Mouse (Mus musculus): ENCODE results near the gene Ccdc191. TPM values are rescaled to one million over a fixed set of nuclear protein-coding genes. Genes with fewer than 3 reads are reported as not detected.

Ccdc191 gene
- polyA plus RNA-seq, 1 experiment from 2014 or later: 11.7 TPM

DNA sequence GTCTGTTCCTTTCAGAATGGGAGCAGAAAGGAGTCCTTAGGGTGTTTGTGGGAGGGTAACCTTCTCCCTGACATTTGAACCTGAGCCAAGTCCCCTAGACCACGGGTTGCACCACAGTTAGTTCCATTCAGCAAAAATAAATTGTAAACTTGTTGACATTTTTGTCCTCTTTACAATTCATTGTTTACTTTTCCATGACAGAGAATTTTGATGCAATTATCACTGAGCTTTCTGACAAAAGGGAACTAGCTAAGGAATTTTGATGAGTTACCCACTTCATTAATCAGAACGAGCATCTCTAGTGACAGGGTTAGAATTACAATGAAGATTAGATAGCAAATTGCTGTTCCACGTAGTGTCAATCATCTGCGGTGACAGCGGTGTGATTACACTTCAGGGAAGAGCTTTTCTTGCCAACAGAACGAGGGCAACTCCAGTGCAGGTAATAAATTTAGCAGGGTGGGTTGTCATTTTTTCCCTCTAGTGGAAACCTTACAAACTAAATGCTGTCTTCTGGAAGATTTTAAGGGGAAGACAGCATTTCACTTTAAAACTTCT, 35.5 kb downstream of the Ccdc191 start:
- H3K4me2 ChIP-seq (ENCODE audit: low read depth, low read length): no peak overlapping the region
- no peak overlapping the region for H3K4me3 ChIP-seq (ENCODE audit: low read length)
- H3K27me3 ChIP-seq (replicated peaks; ENCODE audit: control insufficient read depth, insufficient read depth, low read length): no peaks in the 10 kb centered on the region
- 43% methylated on average over 6 of the region's 6 CpGs for WGBS
- no peak for ATAC-seq
- no peaks in the 10 kb centered on the region for H3K4me1 ChIP-seq (ENCODE audit: control insufficient read depth, insufficient read depth, low read length)
- H3K9ac ChIP-seq (ENCODE audit: low read depth, low read length): no peak overlapping the region
- H3K27ac ChIP-seq (ENCODE audit: low read length): no peak overlapping the region
- H3K9me3 ChIP-seq (ENCODE audit: control insufficient read depth, low read length): no peaks in the 10 kb centered on the region
- no peaks in the 10 kb centered on the region for H3K36me3 ChIP-seq (ENCODE audit: control insufficient read depth, insufficient read depth, low read length)

DNA sequence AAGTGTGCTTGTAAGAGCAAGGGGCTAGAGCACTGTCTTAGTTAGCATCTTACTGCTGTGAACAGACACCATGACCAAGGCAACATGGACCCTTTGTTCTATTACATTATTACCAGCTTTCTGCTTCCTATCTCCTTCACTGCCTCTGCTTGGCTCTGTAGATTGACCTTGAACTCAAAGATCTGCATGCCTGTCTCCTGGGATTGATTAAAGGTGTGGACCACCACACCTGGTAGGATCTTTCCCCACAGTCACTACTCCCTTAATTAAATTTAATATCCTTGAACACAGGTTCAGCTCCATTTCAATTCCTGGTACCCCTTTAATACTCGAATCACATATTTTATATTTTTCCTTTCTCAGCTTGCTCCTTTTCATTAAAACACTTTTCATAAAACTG, 36.2 kb downstream of the Ccdc191 start:
- H3K27me3 ChIP-seq (replicated peaks; ENCODE audit: control insufficient read depth, insufficient read depth, low read length): no peaks in the 10 kb centered on the region
- no peak for ATAC-seq
- no peaks in the 10 kb centered on the region for H3K9me3 ChIP-seq (ENCODE audit: control insufficient read depth, low read length)
- no peak overlapping the region for H3K4me2 ChIP-seq (ENCODE audit: low read depth, low read length)
- no peak overlapping the region for H3K27ac ChIP-seq (ENCODE audit: low read length)
- WGBS: 88% methylated on average over 1 of the region's 1 CpGs
- H3K4me3 ChIP-seq (ENCODE audit: low read length): no peak overlapping the region
- no peaks in the 10 kb centered on the region for H3K4me1 ChIP-seq (ENCODE audit: control insufficient read depth, insufficient read depth, low read length)
- H3K9ac ChIP-seq (ENCODE audit: low read depth, low read length): no peak overlapping the region
- no peaks in the 10 kb centered on the region for H3K36me3 ChIP-seq (ENCODE audit: control insufficient read depth, insufficient read depth, low read length)

DNA sequence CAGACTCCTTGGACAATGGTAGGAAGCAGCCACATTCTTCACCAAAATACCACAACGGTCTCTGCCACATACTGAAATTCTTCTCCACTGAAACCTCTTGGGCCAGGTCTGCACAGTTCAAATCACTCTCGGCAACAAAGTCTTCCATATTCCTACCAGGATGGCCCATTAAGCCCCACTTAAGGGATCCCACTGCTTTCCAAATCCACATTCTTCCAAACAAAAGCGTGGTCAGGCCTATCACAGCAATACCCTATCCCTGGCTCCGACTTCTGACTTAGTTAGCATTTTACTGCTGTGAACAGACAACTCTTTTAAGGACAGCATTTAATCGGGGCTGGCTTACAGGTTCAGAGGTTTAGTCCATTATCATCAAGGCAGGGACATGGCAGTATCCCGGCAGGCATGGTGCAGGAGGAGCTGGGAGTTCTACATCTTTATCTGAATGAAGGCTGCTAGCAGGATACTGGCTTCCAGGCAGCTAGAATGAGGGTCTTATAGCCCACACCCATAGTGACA, 36.8 kb downstream of the Ccdc191 start, which contains the start of gene Qtrt2:
Qtrt2 (minus strand) TSS at position 469 of the 519 bp plus-strand sequence.
- Histone ChIP-seq H3K9ac (ENCODE audit: low read depth, low read length) (no peak within 1 kb of the TSS), H3K4me3 (ENCODE audit: low read length) (no peak within 1 kb of the TSS), H3K27ac (ENCODE audit: low read length) (no peak within 1 kb of the TSS), H3K36me3 (ENCODE audit: control insufficient read depth, insufficient read depth, low read length) (no peaks in the 10 kb centered on the region), H3K4me2 (ENCODE audit: low read depth, low read length) (no peak within 1 kb of the TSS), H3K27me3 (replicated peaks; ENCODE audit: control insufficient read depth, insufficient read depth, low read length) (no peaks in the 10 kb centered on the region), H3K4me1 (ENCODE audit: control insufficient read depth, insufficient read depth, low read length) (no peaks in the 10 kb centered on the region), H3K9me3 (ENCODE audit: control insufficient read depth, low read length) (no peaks in the 10 kb centered on the region)
- WGBS: 83% methylated on average over 6 of the region's 6 CpGs
- no peak for ATAC-seq

DNA sequence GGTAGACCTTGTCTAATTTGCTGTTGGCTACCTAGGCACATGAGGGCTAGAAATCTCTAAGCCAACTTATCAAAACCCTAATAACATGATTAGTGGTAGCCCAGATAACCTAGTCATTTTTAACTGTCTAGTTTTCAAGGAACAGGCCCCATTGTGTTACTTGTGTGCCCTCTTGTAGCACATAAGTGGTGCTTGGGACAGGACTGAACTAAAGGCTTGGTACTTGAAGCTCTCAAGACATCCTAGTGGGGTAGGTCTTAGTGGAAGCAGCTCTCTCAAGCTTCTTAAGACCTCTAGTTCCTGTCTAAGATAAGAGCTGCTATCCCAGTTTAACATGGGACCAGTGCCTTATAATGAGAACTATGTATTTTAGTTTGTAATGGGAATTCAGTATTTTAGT, 41.0 kb downstream of the Ccdc191 start:
- no peak overlapping the region for H3K4me3 ChIP-seq (ENCODE audit: low read length)
- H3K27ac ChIP-seq (ENCODE audit: low read length): no peak overlapping the region
- H3K9ac ChIP-seq (ENCODE audit: low read depth, low read length): no peak overlapping the region
- no peaks in the 10 kb centered on the region for H3K9me3 ChIP-seq (ENCODE audit: control insufficient read depth, low read length)
- H3K4me1 ChIP-seq (ENCODE audit: control insufficient read depth, insufficient read depth, low read length): no peaks in the 10 kb centered on the region
- no peaks in the 10 kb centered on the region for H3K36me3 ChIP-seq (ENCODE audit: control insufficient read depth, insufficient read depth, low read length)
- H3K4me2 ChIP-seq (ENCODE audit: low read depth, low read length): no peak overlapping the region
- no peaks in the 10 kb centered on the region for H3K27me3 ChIP-seq (replicated peaks; ENCODE audit: control insufficient read depth, insufficient read depth, low read length)
- no peak for ATAC-seq

DNA sequence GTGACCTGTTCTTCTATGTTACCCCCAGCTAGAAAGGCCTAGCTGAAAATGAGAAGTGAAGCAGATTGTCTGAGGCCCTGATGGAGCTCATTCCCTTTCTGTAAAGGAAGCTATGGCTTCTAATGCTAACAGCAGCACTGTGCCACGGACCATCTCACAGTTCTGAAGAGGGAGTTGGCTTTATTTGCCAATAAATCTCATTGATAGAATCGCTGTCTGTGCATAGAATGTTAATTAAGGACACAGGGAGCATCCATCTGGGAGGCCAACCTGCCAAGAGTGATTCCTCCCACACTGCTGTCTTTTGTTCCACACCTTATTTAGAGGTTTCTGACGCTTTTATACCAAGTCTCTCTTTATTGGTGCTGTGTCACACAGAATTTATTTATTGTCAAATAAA, 41.9 kb downstream of the Ccdc191 start:
- no peak overlapping the region for H3K27ac ChIP-seq (ENCODE audit: low read length)
- H3K9me3 ChIP-seq (ENCODE audit: control insufficient read depth, low read length): no peaks in the 10 kb centered on the region
- H3K36me3 ChIP-seq (ENCODE audit: control insufficient read depth, insufficient read depth, low read length): no peaks in the 10 kb centered on the region
- 67% methylated on average over 3 of the region's 3 CpGs for WGBS
- no peak overlapping the region for H3K4me3 ChIP-seq (ENCODE audit: low read length)
- no peaks in the 10 kb centered on the region for H3K27me3 ChIP-seq (replicated peaks; ENCODE audit: control insufficient read depth, insufficient read depth, low read length)
- ATAC-seq: no peak
- no peaks in the 10 kb centered on the region for H3K4me1 ChIP-seq (ENCODE audit: control insufficient read depth, insufficient read depth, low read length)
- no peak overlapping the region for H3K9ac ChIP-seq (ENCODE audit: low read depth, low read length)
- H3K4me2 ChIP-seq (ENCODE audit: low read depth, low read length): no peak overlapping the region

DNA sequence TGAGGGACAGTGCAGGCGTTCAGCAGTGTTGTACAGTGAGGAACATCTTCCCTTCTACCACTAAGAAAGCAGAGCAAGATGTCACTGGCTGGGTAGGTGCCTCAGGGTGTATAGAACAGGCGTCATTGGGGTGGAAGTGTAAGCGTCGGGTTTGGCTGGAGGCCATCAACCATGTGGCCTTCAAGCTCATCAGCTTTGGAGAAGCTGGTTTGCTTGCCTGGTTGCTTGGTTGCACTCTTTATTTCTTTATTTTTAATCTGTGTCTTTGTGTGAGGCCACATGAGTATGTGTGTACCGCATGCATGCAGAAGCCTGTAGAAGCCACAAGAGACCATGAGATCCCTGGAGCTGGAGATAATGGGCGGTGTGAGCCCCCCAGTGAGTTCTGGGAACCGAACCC, 42.7 kb downstream of the Ccdc191 start:
- Histone ChIP-seq H3K27ac (ENCODE audit: low read length) (no peak overlapping the region), H3K4me3 (ENCODE audit: low read length) (no peak overlapping the region), H3K9ac (ENCODE audit: low read depth, low read length) (no peak overlapping the region), H3K36me3 (ENCODE audit: control insufficient read depth, insufficient read depth, low read length) (no peaks in the 10 kb centered on the region), H3K4me2 (ENCODE audit: low read depth, low read length) (no peak overlapping the region), H3K27me3 (replicated peaks; ENCODE audit: control insufficient read depth, insufficient read depth, low read length) (no peaks in the 10 kb centered on the region), H3K4me1 (ENCODE audit: control insufficient read depth, insufficient read depth, low read length) (no peaks in the 10 kb centered on the region), H3K9me3 (ENCODE audit: control insufficient read depth, low read length) (no peaks in the 10 kb centered on the region)
- ATAC-seq: no peak
- WGBS: 86% methylated on average over 7 of the region's 7 CpGs

DNA sequence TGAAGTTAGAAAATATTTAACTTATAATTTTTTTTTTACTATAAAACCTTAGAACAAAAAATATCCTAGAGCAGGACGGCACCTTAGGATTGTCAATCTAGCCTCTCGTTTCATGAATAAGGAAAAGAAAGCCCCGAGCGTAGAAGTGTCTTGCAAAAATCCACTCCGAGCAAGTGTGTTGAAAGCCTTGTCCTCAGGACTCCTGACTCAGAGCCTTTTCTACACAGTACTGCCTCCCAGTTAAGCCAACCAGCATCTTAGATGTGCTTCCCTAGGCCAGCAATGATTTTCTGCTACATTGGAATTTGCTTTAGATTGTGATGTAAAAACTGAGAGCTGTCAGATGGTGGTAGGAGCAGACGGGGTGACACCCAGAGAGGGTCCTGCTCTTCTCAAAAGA, 43.4 kb downstream of the Ccdc191 start:
- Histone ChIP-seq H3K27me3 (replicated peaks; ENCODE audit: control insufficient read depth, insufficient read depth, low read length) (no peaks in the 10 kb centered on the region), H3K9me3 (ENCODE audit: control insufficient read depth, low read length) (no peaks in the 10 kb centered on the region), H3K27ac (ENCODE audit: low read length) (no peak overlapping the region), H3K36me3 (ENCODE audit: control insufficient read depth, insufficient read depth, low read length) (no peaks in the 10 kb centered on the region), H3K9ac (ENCODE audit: low read depth, low read length) (no peak overlapping the region), H3K4me2 (ENCODE audit: low read depth, low read length) (no peak overlapping the region), H3K4me1 (ENCODE audit: control insufficient read depth, insufficient read depth, low read length) (no peaks in the 10 kb centered on the region), H3K4me3 (ENCODE audit: low read length) (no peak overlapping the region)
- 93% methylated on average over 6 of the region's 6 CpGs for WGBS
- no peak for ATAC-seq

DNA sequence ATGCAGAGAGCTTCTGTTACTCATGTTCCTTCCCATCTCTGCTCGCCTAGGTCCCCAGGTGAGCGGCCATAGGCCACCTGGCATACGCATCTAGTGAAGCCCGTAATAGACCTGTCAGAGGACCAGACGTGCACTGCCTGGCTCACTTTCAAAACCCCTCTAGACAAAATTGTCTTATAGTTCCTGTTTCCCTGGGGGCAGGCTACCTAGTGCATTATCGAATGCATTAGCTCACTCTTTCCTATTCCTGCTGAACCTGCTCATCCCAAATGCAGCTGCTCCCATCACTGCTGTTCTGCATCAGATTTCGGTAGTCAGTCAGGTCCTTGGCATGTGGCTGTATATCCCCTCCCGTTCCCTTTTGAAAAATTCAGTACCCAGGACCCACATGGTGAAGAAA, 45.3 kb downstream of the Ccdc191 start:
- H3K9ac ChIP-seq (ENCODE audit: low read depth, low read length): no peak overlapping the region
- no peaks in the 10 kb centered on the region for H3K27me3 ChIP-seq (replicated peaks; ENCODE audit: control insufficient read depth, insufficient read depth, low read length)
- no peaks in the 10 kb centered on the region for H3K36me3 ChIP-seq (ENCODE audit: control insufficient read depth, insufficient read depth, low read length)
- no peaks in the 10 kb centered on the region for H3K9me3 ChIP-seq (ENCODE audit: control insufficient read depth, low read length)
- no peak overlapping the region for H3K4me2 ChIP-seq (ENCODE audit: low read depth, low read length)
- ATAC-seq: no peak
- WGBS: 90% methylated on average over 8 of the region's 8 CpGs
- H3K27ac ChIP-seq (ENCODE audit: low read length): no peak overlapping the region
- H3K4me1 ChIP-seq (ENCODE audit: control insufficient read depth, insufficient read depth, low read length): no peaks in the 10 kb centered on the region
- no peak overlapping the region for H3K4me3 ChIP-seq (ENCODE audit: low read length)

DNA sequence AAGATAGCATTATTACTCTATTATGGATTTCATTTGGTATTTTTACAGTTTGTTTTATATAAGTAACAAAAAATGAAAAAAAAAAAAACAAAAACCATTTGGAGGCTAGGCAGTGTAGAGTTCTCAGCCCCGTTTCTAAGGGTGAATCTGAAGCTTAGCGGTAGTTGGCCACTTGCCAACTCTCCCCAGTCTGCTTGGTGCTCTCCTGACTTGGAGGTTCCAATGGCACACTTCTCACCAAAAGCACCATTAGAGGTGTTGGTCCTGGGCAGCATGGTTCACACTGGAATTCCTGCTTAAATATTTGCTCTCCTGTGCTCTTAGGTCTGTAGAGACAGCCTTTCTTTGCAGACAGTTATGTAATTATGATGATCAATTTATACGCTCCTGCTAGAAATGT, 45.8 kb downstream of the Ccdc191 start:
- Histone ChIP-seq H3K36me3 (ENCODE audit: control insufficient read depth, insufficient read depth, low read length) (no peaks in the 10 kb centered on the region), H3K4me2 (ENCODE audit: low read depth, low read length) (no peak overlapping the region), H3K27me3 (replicated peaks; ENCODE audit: control insufficient read depth, insufficient read depth, low read length) (no peaks in the 10 kb centered on the region), H3K4me1 (ENCODE audit: control insufficient read depth, insufficient read depth, low read length) (no peaks in the 10 kb centered on the region), H3K9ac (ENCODE audit: low read depth, low read length) (no peak overlapping the region), H3K27ac (ENCODE audit: low read length) (no peak overlapping the region), H3K9me3 (ENCODE audit: control insufficient read depth, low read length) (no peaks in the 10 kb centered on the region), H3K4me3 (ENCODE audit: low read length) (no peak overlapping the region)
- WGBS: 55% methylated on average over 3 of the region's 3 CpGs
- ATAC-seq: no peak

DNA sequence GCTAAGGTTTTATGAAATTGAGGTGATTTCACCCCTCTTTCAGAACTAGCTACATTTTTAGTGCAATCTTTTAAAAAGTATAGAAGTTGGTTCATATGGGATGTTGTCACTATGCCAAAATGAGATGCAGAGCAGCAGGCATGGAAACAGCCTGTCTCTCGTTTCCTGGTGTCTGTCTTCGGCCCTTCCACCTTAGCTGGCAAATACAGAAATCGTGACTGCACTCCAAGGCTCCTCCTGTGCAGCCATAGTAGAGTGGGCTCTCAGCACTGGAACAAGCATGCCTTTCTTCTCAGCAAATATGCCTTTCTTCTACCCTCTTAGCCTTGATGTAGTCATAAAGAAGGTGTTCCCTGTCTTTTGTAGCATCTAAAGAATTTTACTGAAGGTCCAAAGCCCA, 46.3 kb downstream of the Ccdc191 start:
- no peaks in the 10 kb centered on the region for H3K9me3 ChIP-seq (ENCODE audit: control insufficient read depth, low read length)

More for the DNA sequence above, 46.3 kb downstream of the Ccdc191 start:
- ATAC-seq: no peak
- Histone ChIP-seq H3K27ac (ENCODE audit: low read length) (no peak overlapping the region), H3K36me3 (ENCODE audit: control insufficient read depth, insufficient read depth, low read length) (no peaks in the 10 kb centered on the region), H3K4me2 (ENCODE audit: low read depth, low read length) (no peak overlapping the region), H3K27me3 (replicated peaks; ENCODE audit: control insufficient read depth, insufficient read depth, low read length) (no peaks in the 10 kb centered on the region), H3K4me3 (ENCODE audit: low read length) (no peak overlapping the region), H3K9ac (ENCODE audit: low read depth, low read length) (no peak overlapping the region), H3K4me1 (ENCODE audit: control insufficient read depth, insufficient read depth, low read length) (no peaks in the 10 kb centered on the region)
- 60% methylated on average over 3 of the region's 3 CpGs for WGBS

Data from intestine, embryonic 16.5 days (tissue).